Mouse (Mus musculus) left cerebral cortex, postnatal 14 days (tissue): ENCODE data around the gene Nbeal2. TPM values are rescaled to one million over a fixed set of nuclear protein-coding genes. Genes with fewer than 3 reads are reported as not detected.

ENCODE experiments used
- DNase-seq, 2 experiments: peaks; one replicate each; pipeline ENCODE4 v3.0.0; 2021 to 2022; ENCODE audit warnings: low spot score in 2 of 2, mixed read lengths in 1 of 2
- intact Hi-C: fragments of 180-260 bp; cut with DNase I; formaldehyde crosslinking; loops from one replicate; pipeline ENCODE4 v1.15.1; 2025
- total RNA-seq, 2 experiments: library from RNA; stranded (reverse); gene quantifications; 2 replicates each; pipeline ENCODE4 v1.2.3; 2021

The Nbeal2 gene
- total RNA-seq, 2 experiments from 2014 or later, result 5.9 to 8.9 TPM

GRCm38 (mm10) chr9:110680736-110681507, 27.0 kb upstream of the Nbeal2 start:
- intact Hi-C loops, result no loop called here
- no peak for DNase-seq

GRCm38 (mm10) chr9:110678886-110679285, 24.9 kb upstream of the Nbeal2 start:
- intact Hi-C loops, result no loop called here
- no peak for DNase-seq

- intact Hi-C loops, result no loop called here
- peak in 1 of 2 experiments; percentile 51 for DNase-seq
These were observed 22.5 kb upstream of the Nbeal2 start for GRCm38 (mm10) chr9:110676492-110676911.

- intact Hi-C loops, result no loop called here
- no peak for DNase-seq
These were observed 19.3 kb upstream of the Nbeal2 start for GRCm38 (mm10) chr9:110673107-110673752.

- intact Hi-C loops, result no loop called here
- no peak for DNase-seq
These were observed 18.6 kb upstream of the Nbeal2 start for GRCm38 (mm10) chr9:110672462-110673106.

- intact Hi-C loops, result no loop called here
- DNase-seq, result no peak
These were observed 15.8 kb upstream of the Nbeal2 start for GRCm38 (mm10) chr9:110669785-110670184.

GRCm38 (mm10) chr9:110668601-110669293, 14.8 kb upstream of the Nbeal2 start:
- DNase-seq, result no peak
- intact Hi-C loops, result no loop called here

- no peak for DNase-seq
- intact Hi-C loops, result no loop called here
These were observed 13.4 kb upstream of the Nbeal2 start for GRCm38 (mm10) chr9:110667219-110667836.

- intact Hi-C loops, result no loop called here
- DNase-seq, result no peak
These were observed 12.4 kb upstream of the Nbeal2 start for GRCm38 (mm10) chr9:110666374-110666773.

GRCm38 (mm10) chr9:110665912-110666311, 12.0 kb upstream of the Nbeal2 start:
- intact Hi-C loops, result no loop called here
- no peak for DNase-seq

- intact Hi-C loops, result no loop called here
These were observed 8.9 kb upstream of the Nbeal2 start for GRCm38 (mm10) chr9:110662844-110663243.

GRCm38 (mm10) chr9:110660856-110661612, 7.1 kb upstream of the Nbeal2 start:
- intact Hi-C loops, result no loop called here
- DNase-seq, result no peak

More at GRCm38 (mm10) chr9:110662844-110663243, 8.9 kb upstream of the Nbeal2 start:
- DNase-seq, result no peak

- intact Hi-C loops, result no loop called here
- DNase-seq, result no peak
These were observed 6.2 kb upstream of the Nbeal2 start for GRCm38 (mm10) chr9:110660208-110660607.

GRCm38 (mm10) chr9:110659521-110659920, 5.6 kb upstream of the Nbeal2 start:
- intact Hi-C loops, result no loop called here
- DNase-seq, result no peak

- DNase-seq, result no peak
- intact Hi-C loops, result no loop called here
These were observed 3.6 kb upstream of the Nbeal2 start for GRCm38 (mm10) chr9:110657474-110658078.

GRCm38 (mm10) chr9:110656249-110657221, 2.6 kb upstream of the Nbeal2 start, which contains the start of gene Ccdc12:
Ccdc12 (plus strand) TSS chr9:110656503.
- intact Hi-C loops, result no loop called here

GRCm38 (mm10) chr9:110655651-110656007, 1.7 kb upstream of the Nbeal2 start:
- intact Hi-C loops, result no loop called here
- no peak for DNase-seq

More at GRCm38 (mm10) chr9:110656249-110657221, 2.6 kb upstream of the Nbeal2 start, which contains the start of gene Ccdc12:
- peak; percentile 96 to 97 for DNase-seq
